In the genomic region with DNA sequence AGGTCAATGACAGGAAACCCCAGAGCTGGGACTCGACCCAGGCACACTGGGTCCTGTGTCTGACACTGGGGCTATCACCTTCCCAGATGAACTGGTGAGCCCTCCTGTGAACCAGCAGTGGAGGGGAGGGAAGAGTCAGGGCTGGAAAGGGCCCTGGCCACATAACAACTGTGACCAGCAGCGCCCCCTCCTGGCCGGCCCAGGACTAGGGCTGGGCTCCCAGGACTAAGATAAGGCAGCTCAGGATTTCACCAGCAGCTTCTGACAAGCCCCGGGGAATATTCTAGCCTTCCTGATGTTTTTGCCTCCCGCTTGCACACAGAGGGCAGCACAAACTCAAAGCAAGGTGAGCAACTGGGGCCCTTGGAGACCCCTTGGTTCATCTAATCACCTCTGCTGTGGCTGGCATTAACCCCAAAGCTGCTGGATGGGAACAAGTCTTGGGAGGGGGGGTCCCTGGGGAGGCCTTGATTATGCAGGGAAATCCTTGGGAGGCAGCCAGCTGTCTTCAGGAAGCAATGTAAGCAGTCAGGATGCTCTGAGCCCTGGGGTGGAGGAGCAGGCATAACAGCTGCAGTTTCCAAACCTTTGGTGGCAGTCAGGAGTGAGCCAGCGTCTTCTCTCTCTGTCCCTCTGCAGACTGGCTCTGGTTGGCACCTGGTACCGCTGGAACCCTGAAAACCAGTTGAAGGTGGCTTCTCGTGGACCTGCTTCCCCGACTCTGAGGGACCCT, we compare ENCODE assay signal across 9 mouse cellular contexts. TPM values are rescaled to one million over a fixed set of nuclear protein-coding genes. Genes with fewer than 3 reads are reported as not detected.
DNase-seq lines count a peak whose midpoint lies in the region; ATAC-seq and TF ChIP-seq lines count a peak whose summit lies in the region.
"Had no signal": no experiment of that assay in that cellular context is flagged by ENCODE, and none has a peak within 500 bp of the region (broad histone marks: within the 10 kb centered on the region; RNA-seq: fewer than 3 reads in every experiment).

Ripor3 (minus strand) TSS at position 683 of the 733 bp plus-strand sequence.

- 35% methylated on average over 9 of the region's 9 CpGs for WGBS in heart, postnatal 0 days

- H3K4me2 ChIP-seq in heart, postnatal 0 days (ENCODE audit: low read depth, low read length): no peak within 1 kb of the TSS

- no peaks in the 10 kb centered on the region for H3K9me3 ChIP-seq in E14TG2a.4 (ENCODE audit: low read length)
- no peaks in the 10 kb centered on the region for H3K9me3 ChIP-seq in heart, postnatal 0 days (replicated peaks; ENCODE audit: control insufficient read depth, low read length)
- H3K9me3 ChIP-seq in megakaryocyte, embryonic 14.5 days: peaks cover 1% of the 10 kb centered on the region; the same call in 1 of the 2 replicates

- no peaks in the 10 kb centered on the region for H3K36me3 ChIP-seq in E14TG2a.4 (ENCODE audit: insufficient read depth, low read length)
- no peaks in the 10 kb centered on the region for H3K36me3 ChIP-seq in heart, postnatal 0 days (replicated peaks; ENCODE audit: control insufficient read depth, insufficient read depth, low read length)
- peaks cover 84% of the 10 kb centered on the region for H3K36me3 ChIP-seq in megakaryocyte, embryonic 14.5 days (replicated peaks; ENCODE audit: low read length)

- peaks cover 5% of the 10 kb centered on the region; the same call in 1 of the 2 replicates for H3K27me3 ChIP-seq in E14TG2a.4 (ENCODE audit: insufficient read depth, low read length)
- no peaks in the 10 kb centered on the region for H3K27me3 ChIP-seq in heart, postnatal 0 days (ENCODE audit: control insufficient read depth, insufficient read depth, low read length)
- H3K27me3 ChIP-seq in megakaryocyte, embryonic 14.5 days (replicated peaks): no peaks in the 10 kb centered on the region

- no peak within 1 kb of the TSS for H3K4me3 ChIP-seq in E14TG2a.4 (replicated peaks; ENCODE audit: low read length)
- no peak within 1 kb of the TSS for H3K4me3 ChIP-seq in heart, postnatal 0 days (ENCODE audit: low read depth, low read length)
- H3K4me3 ChIP-seq in megakaryocyte, embryonic 14.5 days (replicated peaks): no peak within 1 kb of the TSS

- ATAC-seq in heart, postnatal 0 days (ENCODE audit: insufficient read depth, low read depth): peak; percentile 75
- no peak for ATAC-seq in erythroid progenitor cell, adult 5-6 weeks (replicated peaks; ENCODE audit: low FRiP score, poor library complexity, severe bottlenecking)

- H3K9ac ChIP-seq in heart, postnatal 0 days (replicated peaks; ENCODE audit: low read depth, low read length): no peak within 1 kb of the TSS

- DNase-seq in adrenal gland, adult (ENCODE audit: inconsistent age in 2 of 2, low spot score in 1 of 2): peak; percentile 77 to 91
- peak; percentile 51 for DNase-seq in embryo, embryonic 11.5 days (ENCODE audit: low read depth, low spot score)
- peak; percentile 79 for DNase-seq in heart, postnatal 0 days (ENCODE audit: low spot score)
- peak; percentile 34 for DNase-seq in layer of hippocampus, adult 9-11 months
- DNase-seq in spleen, adult 18-20 months: peak; percentile 49 to 71

- TF ChIP-seq EP300 in heart, postnatal 0 days (IDR thresholded peaks at IDR 0.05; ENCODE audit: low read depth): no peak

- no peak within 1 kb of the TSS; the same call in 1 of the 2 replicates for H3K27ac ChIP-seq in heart, postnatal 0 days (ENCODE audit: low read depth)
- H3K27ac ChIP-seq: macrophage had no signal

- peak; percentile 54 for TF ChIP-seq CTCF in E14TG2a.4 (conservative IDR thresholded peaks at IDR 0.05; ENCODE audit: low read length)
- peak; percentile 75 for TF ChIP-seq CTCF in heart, postnatal 0 days (IDR thresholded peaks at IDR 0.05; ENCODE audit: low read depth)

- H3K4me1 ChIP-seq in E14TG2a.4 (replicated peaks; ENCODE audit: low read depth, low read length): peaks cover 27% of the 10 kb centered on the region
- H3K4me1 ChIP-seq in heart, postnatal 0 days (ENCODE audit: control insufficient read depth, insufficient read depth): 0 out of 2 replicates have a peak, but pooled peaks cover 5% of the 10 kb centered on the region
- peaks cover 81% of the 10 kb centered on the region for H3K4me1 ChIP-seq in megakaryocyte, embryonic 14.5 days

RNA-seq across cellular contexts. Expression of gene Ripor3, which starts in this region (rescaled TPM):
- 1.2 and 1.9 TPM in 2 replicates for total RNA-seq in heart, postnatal 0 days (2014; rRNA removed; ENCODE audit: low replicate concordance)
- 0.29 and 0.36 TPM in 2 replicates for polyA plus RNA-seq in heart, postnatal 0 days (2015; fragmentation: Nextera tagmentation; extraction: Ambion mirVana)
- polyA plus RNA-seq in megakaryocyte, embryonic 14.5 days (2012; ENCODE audit: insufficient read depth, low replicate concordance): 123 and 438 TPM in 2 replicates
- not detected in 2 replicates for total RNA-seq in erythroid progenitor cell, adult 5-6 weeks (2015; ENCODE audit: low replicate concordance)
- 0.45 TPM in 1 of 2 replicates, not detected in the other for total RNA-seq in erythroid progenitor cell, adult 5-6 weeks (2017; ENCODE audit: low replicate concordance)
- polyA plus RNA-seq: macrophage had no signal

Comparison
In these comparisons a context has a peak if more than half of its experiments do, and no peak if none do; other contexts are left out.
1. RNA of gene Ripor3 (polyA plus RNA-seq): 123 to 438 TPM in megakaryocyte, embryonic 14.5 days; 0.29 to 0.36 TPM in heart, postnatal 0 days; every median in the first group is over 10 times any median in the second.
2. DNase-seq: peak in every context shown above with its lines; median percentile 84 in adrenal gland, adult; 79 in heart, postnatal 0 days; 60 in spleen, adult 18-20 months; 51 in embryo, embryonic 11.5 days; 34 in layer of hippocampus, adult 9-11 months.